Mouse (Mus musculus) urinary bladder, postnatal 4 days (tissue): Measurements from ENCODE around the gene Rmnd5b.
A peak's percentile ranks its signal among the peaks of the same experiment; 100 is the strongest.
"Not testable (repeated sequence)": the region's sequence is repeated elsewhere in the genome, so short reads cannot be mapped to it uniquely, and the experiment has no call there.

Experiments used
- DNase-seq, 2 experiments: peaks; one replicate each; pipeline ENCODE4 v3.0.0; 2021 to 2022; ENCODE audit warnings: low spot score in 2 of 2

Gene Rmnd5b

DNA sequence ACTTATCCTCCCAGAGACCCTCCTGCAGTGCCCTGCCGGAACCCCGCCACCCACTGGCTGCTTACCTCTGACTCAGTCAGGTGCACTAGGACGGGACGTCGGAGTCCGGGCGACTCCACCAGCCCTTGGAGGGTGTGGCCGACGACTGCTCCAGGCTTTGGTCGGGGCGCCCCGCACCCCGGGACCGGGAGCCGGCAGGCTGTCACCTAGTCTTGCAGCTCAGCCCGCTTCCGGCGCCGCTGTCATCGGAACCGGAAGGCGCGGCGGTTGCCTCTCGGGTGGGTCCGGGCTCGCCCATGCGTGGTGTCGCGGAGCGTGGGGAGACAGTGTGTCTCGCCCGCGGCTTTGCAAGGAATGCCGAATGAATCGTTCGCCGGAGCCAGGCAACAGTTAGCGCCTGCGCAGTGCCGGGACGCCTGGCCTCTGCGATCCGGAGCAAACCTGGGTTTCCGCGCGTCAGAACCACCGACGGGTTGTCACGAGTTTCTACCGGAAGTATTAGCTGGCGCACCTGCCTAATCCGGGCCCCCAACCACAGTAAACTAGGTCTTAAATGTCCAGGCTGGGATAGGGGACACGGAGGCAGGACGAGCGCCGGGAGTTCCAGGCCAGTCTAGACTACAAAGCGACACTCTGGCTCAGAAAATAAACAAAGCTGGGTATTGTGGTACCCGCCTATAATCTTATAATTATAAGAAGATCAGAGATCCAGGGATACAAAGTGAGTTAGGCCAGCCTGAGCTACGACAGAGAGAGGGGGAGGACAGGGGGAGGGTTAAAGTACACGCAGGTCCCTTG lies at the start of gene Rmnd5b:
Rmnd5b (minus strand) TSS at position 372 of the 798 bp plus-strand sequence.
- peak; percentile 87 for DNase-seq

GRCm38 (mm10) chr11:51681976-51682374 lies 46.3 kb upstream of the Rmnd5b start:
- DNase-seq, result peak in 1 of 2 experiments; percentile 54

DNA sequence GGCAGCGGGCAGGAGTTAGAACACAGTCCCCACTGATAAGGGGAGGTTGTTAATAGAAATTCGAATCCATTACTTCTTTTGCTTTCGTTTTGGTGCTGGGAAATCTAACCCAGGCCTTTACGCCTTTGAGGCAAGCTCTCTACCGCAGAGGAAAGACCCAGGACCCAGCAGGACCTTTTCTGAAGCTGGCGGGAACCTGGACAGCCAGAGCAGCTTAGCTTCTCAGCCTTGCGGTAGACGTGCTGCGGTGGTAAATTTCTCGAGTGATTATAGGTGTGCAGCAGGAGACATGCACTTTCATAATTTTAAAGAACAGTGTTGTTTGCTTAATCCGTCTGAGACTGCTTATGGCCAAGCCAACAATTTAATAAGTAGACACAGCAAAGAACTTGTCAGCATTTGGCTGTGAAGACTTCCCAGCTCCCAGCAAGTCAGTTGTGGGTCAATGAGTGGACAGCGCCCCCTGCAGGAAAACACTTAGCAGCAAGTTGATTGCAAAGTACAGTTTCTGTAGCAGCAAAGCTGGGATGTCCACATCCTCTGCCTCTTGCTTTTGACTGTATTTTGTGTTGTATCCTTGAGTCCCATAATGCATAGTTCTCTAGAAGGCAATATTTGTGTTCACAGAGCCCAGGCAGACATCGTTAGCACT lies 45.8 kb upstream of the Rmnd5b start:
- DNase-seq, result peak; percentile 76 to 89

DNA sequence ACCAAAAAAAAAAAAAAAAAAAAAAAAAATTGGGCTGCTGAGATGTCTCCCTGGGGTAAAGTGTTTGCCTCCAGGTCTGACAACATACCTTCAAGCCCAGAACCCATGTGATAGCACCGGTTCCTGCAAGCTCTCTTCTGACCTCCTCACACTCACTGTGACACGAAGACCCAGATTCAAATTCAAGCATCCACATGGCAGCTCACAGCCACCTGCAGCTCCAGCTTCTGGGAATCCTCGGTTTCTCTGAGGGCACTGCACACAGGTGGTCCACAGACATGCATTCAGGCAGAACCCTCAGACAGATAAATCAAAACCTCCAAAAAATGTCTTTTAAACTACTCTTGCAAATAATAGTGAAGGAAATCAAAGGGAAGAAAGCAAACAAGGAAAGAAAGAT lies 43.8 kb upstream of the Rmnd5b start:
- peak in 1 of 2 experiments; percentile 50 for DNase-seq

GRCm38 (mm10) chr11:51677737-51678418 lies 42.2 kb upstream of the Rmnd5b start:
- DNase-seq, result no peak

GRCm38 (mm10) chr11:51675386-51675785 lies 39.7 kb upstream of the Rmnd5b start:
- no peak for DNase-seq

- DNase-seq, result no peak
Measured at GRCm38 (mm10) chr11:51673291-51673690, 37.6 kb upstream of the Rmnd5b start.

GRCm38 (mm10) chr11:51671376-51671775 lies 35.7 kb upstream of the Rmnd5b start:
- no peak for DNase-seq

DNA sequence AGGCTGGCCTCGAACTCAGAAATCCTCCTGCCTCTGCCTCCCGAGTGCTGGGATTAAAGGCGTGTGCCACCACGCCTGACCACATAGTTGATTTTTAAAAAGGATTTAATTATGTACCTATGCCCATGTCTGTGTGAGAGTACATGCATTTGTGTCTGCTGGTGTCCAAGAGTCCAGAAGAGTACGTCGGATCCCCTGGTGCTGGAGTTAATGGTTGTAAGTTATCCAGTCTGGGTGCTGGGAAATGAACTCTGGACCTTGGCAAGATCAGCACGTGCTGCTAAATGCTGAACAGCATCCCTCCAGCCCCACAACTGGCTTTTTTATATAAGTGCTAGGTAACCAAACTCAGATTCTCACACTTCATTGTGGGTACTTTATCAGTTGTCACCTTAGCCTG lies 35.1 kb upstream of the Rmnd5b start:
- DNase-seq, result no peak

- DNase-seq, result not testable (repeated sequence)
Measured at GRCm38 (mm10) chr11:51664747-51665146, 29.1 kb upstream of the Rmnd5b start.

- no peak for DNase-seq
Measured at GRCm38 (mm10) chr11:51662632-51663031, 26.9 kb upstream of the Rmnd5b start.

DNA sequence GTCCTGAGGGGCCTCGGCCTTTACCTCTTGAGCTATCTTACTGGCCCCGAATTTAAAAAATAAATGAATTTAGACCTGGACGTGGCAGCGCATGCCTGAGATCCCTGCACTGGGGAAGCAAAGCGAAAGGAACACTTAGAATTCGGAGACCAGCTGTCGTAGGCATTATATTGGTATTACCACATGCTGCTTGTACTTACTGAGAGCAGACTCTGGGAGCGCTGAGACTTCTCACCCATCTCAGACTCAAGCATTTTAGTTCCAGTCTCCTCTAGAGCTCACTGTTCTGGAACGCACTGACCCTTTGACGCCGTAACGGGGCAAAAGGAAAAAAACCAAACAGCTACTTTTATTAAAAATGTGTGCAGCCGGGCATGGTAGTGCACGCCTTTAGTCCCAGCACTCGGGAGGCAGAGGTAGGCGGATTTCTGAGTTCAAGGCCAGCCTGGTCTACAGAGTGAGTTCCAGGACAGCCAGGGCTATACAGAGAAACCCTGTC lies 26.2 kb upstream of the Rmnd5b start:
- DNase-seq, result no peak

GRCm38 (mm10) chr11:51658705-51659104 lies 23.0 kb upstream of the Rmnd5b start:
- no peak for DNase-seq

DNA sequence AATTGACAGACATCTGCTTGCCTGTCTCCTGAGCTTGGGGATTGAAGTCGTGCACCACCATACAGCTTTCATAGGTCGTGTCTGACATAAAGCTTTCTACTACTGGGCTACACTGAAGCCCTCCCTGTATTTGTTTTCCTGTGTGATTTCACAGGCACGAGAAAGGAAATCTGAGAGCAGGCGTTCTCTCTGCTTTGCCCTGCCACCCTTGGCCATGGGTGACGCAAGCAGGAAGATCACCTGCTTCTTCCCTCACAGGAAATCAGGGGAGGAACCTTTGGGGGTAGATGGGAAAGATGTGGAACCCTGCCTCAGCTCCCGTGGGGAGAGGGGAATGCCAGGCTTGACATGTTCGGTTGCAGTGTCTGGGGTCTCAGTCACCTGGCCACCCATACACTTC lies 22.6 kb upstream of the Rmnd5b start:
- no peak for DNase-seq

GRCm38 (mm10) chr11:51656798-51657521 lies 21.3 kb upstream of the Rmnd5b start:
- no peak for DNase-seq

GRCm38 (mm10) chr11:51654891-51655290 lies 19.2 kb upstream of the Rmnd5b start:
- DNase-seq, result no peak

GRCm38 (mm10) chr11:51653736-51654135 lies 18.0 kb upstream of the Rmnd5b start:
- DNase-seq, result no peak

DNA sequence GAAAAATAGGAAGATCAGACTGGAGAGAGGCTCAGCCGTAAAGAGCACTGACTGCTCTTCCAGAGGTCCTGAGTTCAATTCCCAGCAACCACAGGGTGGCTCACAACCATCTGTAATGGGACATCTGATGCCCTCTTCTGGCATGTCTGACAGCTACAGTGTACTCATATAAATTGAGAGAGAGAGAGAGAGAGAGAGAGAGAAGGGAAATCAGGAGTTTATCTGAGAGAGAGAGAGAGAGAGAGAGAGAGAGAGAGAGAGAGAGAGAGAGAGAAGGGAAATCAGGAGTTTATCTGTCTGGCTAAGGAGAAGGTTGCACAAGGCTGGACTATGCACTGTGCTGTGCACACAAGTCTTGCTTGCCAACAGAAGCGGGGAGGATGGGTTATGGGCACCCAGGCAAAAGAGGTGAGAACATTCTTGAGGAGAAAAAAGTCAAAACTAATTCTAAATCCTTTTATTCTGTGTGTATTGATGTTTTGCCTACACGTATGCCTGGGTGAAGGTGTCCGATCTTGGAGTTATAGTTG lies 17.3 kb upstream of the Rmnd5b start:
- DNase-seq, result no peak

DNA sequence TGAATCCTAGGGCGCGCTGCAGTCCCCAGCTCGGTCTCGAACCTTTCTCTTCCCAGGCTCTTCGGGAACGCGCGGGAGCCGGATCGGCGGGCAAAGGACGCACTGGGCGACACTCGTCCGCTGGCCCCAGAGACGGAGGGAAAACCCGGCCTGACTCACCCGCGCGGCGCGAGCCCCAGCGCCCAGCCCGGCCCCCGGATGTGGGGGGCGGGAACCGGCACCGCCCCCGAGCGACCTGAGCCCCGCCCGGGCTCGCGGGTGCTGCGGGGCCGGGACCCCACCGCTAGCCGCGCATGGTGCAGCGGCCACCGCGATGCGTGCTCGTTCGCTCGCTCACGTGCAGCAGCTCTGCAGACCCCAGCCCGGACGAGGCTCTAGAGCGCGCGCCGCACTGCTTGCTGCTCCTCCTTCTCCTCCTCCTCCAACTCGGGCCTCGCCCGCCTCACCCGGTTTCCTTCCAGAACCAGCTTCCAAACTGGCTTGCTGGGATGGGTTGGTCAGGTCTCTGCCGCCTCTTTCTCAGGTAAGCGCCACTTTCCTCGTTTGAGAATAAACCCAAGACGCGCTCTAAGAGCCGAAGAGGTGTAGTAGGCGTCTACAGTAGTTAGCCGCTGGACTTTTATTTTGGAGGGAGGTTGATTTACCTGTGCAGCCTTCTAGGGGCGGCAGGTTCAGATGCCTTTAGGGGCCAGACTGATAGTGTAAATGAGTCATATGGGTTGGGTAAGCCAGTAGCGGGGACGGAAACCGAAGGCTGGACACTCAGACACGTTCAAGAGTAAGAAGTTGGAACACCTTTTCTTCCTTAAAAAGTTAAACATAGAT lies 15.2 kb upstream of the Rmnd5b start, which contains the start of the genes N4bp3 and D930048N14Rik:
N4bp3 (minus strand) TSS at position 152 of the 825 bp plus-strand sequence.
D930048N14Rik (plus strand) TSS at position 264 of the 825 bp plus-strand sequence.
- DNase-seq, result peak; percentile 73 to 79

- no peak for DNase-seq
Measured at GRCm38 (mm10) chr11:51650261-51650660, 14.6 kb upstream of the Rmnd5b start.

DNA sequence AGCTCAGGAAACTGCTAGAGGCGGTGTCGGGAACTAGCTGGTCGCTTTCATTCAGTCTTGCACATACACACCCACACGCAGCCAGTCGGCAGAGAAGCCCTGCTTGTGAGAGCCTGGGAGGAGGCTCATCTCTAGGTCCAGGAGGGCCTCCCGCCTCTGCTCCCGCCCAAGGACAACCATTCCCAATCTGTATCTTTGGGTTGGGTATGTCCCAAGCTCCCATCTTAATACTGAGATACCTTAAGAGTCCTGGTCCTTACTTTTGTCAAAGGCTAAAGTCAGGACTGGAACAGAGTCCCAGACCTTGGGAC lies 14.1 kb upstream of the Rmnd5b start:
- DNase-seq, result no peak
